Mouse (Mus musculus): Measurements from ENCODE around the gene Mymk.

The Mymk gene

GRCm38 (mm10) chr2:27079649-27080048 is 7.7 kb upstream of the Mymk start:
- in situ Hi-C loops (cut with MboI, MseI): no loop called here

- in situ Hi-C loops (cut with MboI, MseI): no loop called here
These were observed 7.2 kb upstream of the Mymk start, which contains the start of gene Adamtsl2 for GRCm38 (mm10) chr2:27079152-27079584. Gene Adamtsl2 (plus strand): TSS chr2:27079379.

GRCm38 (mm10) chr2:27078312-27078711 is 6.3 kb upstream of the Mymk start:
- in situ Hi-C loops (cut with MboI, MseI): no loop called here

GRCm38 (mm10) chr2:27077655-27078244 is 5.8 kb upstream of the Mymk start:
- in situ Hi-C loops (cut with MboI, MseI): no loop called here

- in situ Hi-C loops (cut with MboI, MseI): no loop called here
These were observed 3.5 kb upstream of the Mymk start for GRCm38 (mm10) chr2:27075485-27075884.

- in situ Hi-C loops (cut with MboI, MseI): no loop called here
These were observed 2.8 kb upstream of the Mymk start for GRCm38 (mm10) chr2:27074804-27075203.

- in situ Hi-C loops (cut with MboI, MseI): no loop called here
These were observed 1.4 kb upstream of the Mymk start for GRCm38 (mm10) chr2:27073407-27073806.

GRCm38 (mm10) chr2:27071137-27071536 is 842 bp downstream of the Mymk start:
- in situ Hi-C loops (cut with MboI, MseI): no loop called here

- in situ Hi-C loops (cut with MboI, MseI): no loop called here
These were observed 1.6 kb downstream of the Mymk start for GRCm38 (mm10) chr2:27070247-27070813.

- in situ Hi-C loops (cut with MboI, MseI): loop anchor here (10.0 kb wide), 1 partner anchor 705 kb away; no protein-coding TSS in a partner anchor
These were observed 2.3 kb downstream of the Mymk start for GRCm38 (mm10) chr2:27069646-27070045.

GRCm38 (mm10) chr2:27067996-27068395 is 4.0 kb downstream of the Mymk start:
- in situ Hi-C loops (cut with MboI, MseI): loop anchor here (10.0 kb wide), 1 partner anchor 707 kb away; no protein-coding TSS in a partner anchor

- in situ Hi-C loops (cut with MboI, MseI): loop anchor here (10.0 kb wide), 1 partner anchor 708 kb away; no protein-coding TSS in a partner anchor
These were observed 4.9 kb downstream of the Mymk start for GRCm38 (mm10) chr2:27067124-27067523.

GRCm38 (mm10) chr2:27059187-27059586 is 12.8 kb downstream of the Mymk start:
- in situ Hi-C loops (cut with MboI, MseI): no loop called here

- in situ Hi-C loops (cut with MboI, MseI): no loop called here
These were observed 13.2 kb downstream of the Mymk start for GRCm38 (mm10) chr2:27058751-27059150.

GRCm38 (mm10) chr2:27058251-27058650 is 13.7 kb downstream of the Mymk start:
- in situ Hi-C loops (cut with MboI, MseI): no loop called here

GRCm38 (mm10) chr2:27049408-27049807 is 22.6 kb downstream of the Mymk start:
- in situ Hi-C loops (cut with MboI, MseI): loop anchor here (5.0 kb wide), 1 partner anchor 188 kb away; no protein-coding TSS in a partner anchor

- in situ Hi-C loops (cut with MboI, MseI): loop anchor here (5.0 kb wide), 1 partner anchor 191 kb away; no protein-coding TSS in a partner anchor
These were observed 25.8 kb downstream of the Mymk start for GRCm38 (mm10) chr2:27045979-27046770.

GRCm38 (mm10) chr2:27044641-27045040 is 27.3 kb downstream of the Mymk start:
- in situ Hi-C loops (cut with MboI, MseI): loop anchor here (5.0 kb wide), 1 partner anchor 193 kb away; no protein-coding TSS in a partner anchor

- in situ Hi-C loops (cut with MboI, MseI): no loop called here
These were observed 27.8 kb downstream of the Mymk start for GRCm38 (mm10) chr2:27044166-27044565.

- in situ Hi-C loops (cut with MboI, MseI): no loop called here
These were observed 28.5 kb downstream of the Mymk start for GRCm38 (mm10) chr2:27043461-27043860.

GRCm38 (mm10) chr2:27042131-27042844 is 29.7 kb downstream of the Mymk start:
- in situ Hi-C loops (cut with MboI, MseI): no loop called here

- in situ Hi-C loops (cut with MboI, MseI): no loop called here
These were observed 32.7 kb downstream of the Mymk start for GRCm38 (mm10) chr2:27039286-27039685.

All from T-helper 1 cell (primary cell).